Mouse (Mus musculus) ES-Bruce4 (cell line): Measurements from ENCODE around the gene Thpo.

Experiments used
- EP300 ChIP-seq: IDR thresholded peaks from 2 replicates; pipeline ENCODE4 v1.6.1; 2011; ENCODE audit warnings: low read depth, low read length; ENCODE audit not compliant: insufficient read depth
- POLR2A ChIP-seq: IDR thresholded peaks from one replicate; pipeline ENCODE4 v1.8.1; 2011; ENCODE audit warnings: low read length; ENCODE audit not compliant: insufficient read depth

GRCm38 (mm10) chr16:20750518-20750917, 16.2 kb upstream of the Thpo start:
- TF ChIP-seq EP300: no peak
- TF ChIP-seq POLR2A: no peak
